Mouse (Mus musculus) liver, embryonic 11.5 days (tissue): ENCODE data around the gene Arhgap17. TPM values are rescaled to one million over a fixed set of nuclear protein-coding genes. Genes with fewer than 3 reads are reported as not detected.

Experiments
- ATAC-seq: fragments of 200-750 bp; cut with Nextera tagmentation; replicated peaks from 2 replicates; pipeline ENCODE4 v1.8.0; 2017; ENCODE audit warnings: moderate number of reproducible peaks, mild to moderate bottlenecking, moderate TSS enrichment, moderate library complexity; ENCODE audit not compliant: low FRiP score
- DNase-seq: peaks from one replicate; pipeline ENCODE4 v3.0.0-alpha.2; 2017; ENCODE audit warnings: low spot score
- H3K27ac ChIP-seq: fragments of 300-500 bp; sonication (generic); 2 replicates; pipeline ENCODE4 v1.5.1; 2014; ENCODE audit warnings: mild to moderate bottlenecking, low read depth, low read length, control low read depth
- H3K27me3 ChIP-seq: fragments of 300-500 bp; sonication (generic); replicated peaks from 2 replicates; pipeline ENCODE4 v1.6.1; 2014; ENCODE audit warnings: low read length, mixed read lengths; ENCODE audit not compliant: control insufficient read depth, insufficient read depth
- H3K36me3 ChIP-seq: fragments of 300-500 bp; sonication (generic); 2 replicates; pipeline ENCODE4 v1.6.1; 2014; ENCODE audit warnings: mild to moderate bottlenecking, low read length, moderate library complexity, mixed read lengths; ENCODE audit not compliant: control insufficient read depth, insufficient read depth
- H3K4me1 ChIP-seq: fragments of 300-500 bp; sonication (generic); replicated peaks from 2 replicates; pipeline ENCODE4 v1.6.1; 2014; ENCODE audit warnings: low read length, mixed read lengths; ENCODE audit not compliant: control insufficient read depth, insufficient read depth
- H3K4me2 ChIP-seq: fragments of 300-500 bp; sonication (generic); 2 replicates; pipeline ENCODE4 v1.6.1; 2014; ENCODE audit warnings: mild to moderate bottlenecking, control low read depth, moderate library complexity
- H3K4me3 ChIP-seq: fragments of 300-500 bp; sonication (generic); 2 replicates; pipeline ENCODE4 v1.5.1; 2014; ENCODE audit warnings: low read depth, low read length, control low read depth
- H3K9ac ChIP-seq: fragments of 300-500 bp; sonication (generic); 2 replicates; pipeline ENCODE4 v1.6.1; 2014; ENCODE audit warnings: low read depth, low read length, control low read depth
- H3K9me3 ChIP-seq: fragments of 300-500 bp; sonication (generic); 2 replicates; pipeline ENCODE4 v1.6.1; 2016; ENCODE audit warnings: low read length, inconsistent platforms, mixed read lengths; ENCODE audit not compliant: control insufficient read depth
- WGBS: fragments of 180-500 bp; shearing (Covaris S2); extraction: QIAGEN DNeasy Blood & Tissue Kit; methylation state at CpG from one replicate; pipeline ENCODE4 v1.1.7; 2014; 5-methylcytosine and 5-hydroxymethylcytosine counted together
- polyA plus RNA-seq: library from polyadenylated mRNA; unstranded; fragments of >200 nt; fragmentation: Nextera tagmentation; extraction: Ambion mirVana; gene quantifications from 2 replicates; pipeline ENCODE4 v1.2.1, GENCODE M21; 2014

Arhgap17 gene
- polyA plus RNA-seq, 1 experiment from 2014 or later, result 29.8 TPM

GRCm38 (mm10) chr7:123385693-123386407 lies 16.1 kb upstream of the Arhgap17 start:
- H3K4me1 ChIP-seq, result no peaks in the 10 kb centered on the region
- no peaks in the 10 kb centered on the region; the same call in 1 of the 2 replicates for H3K36me3 ChIP-seq
- no peak overlapping the region; the same call in none of the 2 replicates for H3K27ac ChIP-seq
- peak overlapping the region; percentile 20; the same call in 1 of the 2 replicates for H3K4me2 ChIP-seq
- DNase-seq (no peak), ATAC-seq (peak; percentile 53; the same call in 1 of the 2 replicates)
- no peaks in the 10 kb centered on the region for H3K27me3 ChIP-seq
- H3K9me3 ChIP-seq, result no peaks in the 10 kb centered on the region
- no peak overlapping the region for H3K9ac ChIP-seq
- H3K4me3 ChIP-seq, result no peak overlapping the region
- WGBS, result 75% methylated on average over 11 of the region's 11 CpGs

GRCm38 (mm10) chr7:123377443-123378400 lies 8.0 kb upstream of the Arhgap17 start:
- peak; percentile 90 for DNase-seq
- H3K4me2 ChIP-seq, result peak overlapping the region; percentile 89
- peak overlapping the region; percentile 80 for H3K9ac ChIP-seq
- 4% methylated on average over 41 of the region's 41 CpGs for WGBS
- no peaks in the 10 kb centered on the region for H3K9me3 ChIP-seq
- no peaks in the 10 kb centered on the region for H3K36me3 ChIP-seq
- H3K4me3 ChIP-seq, result peak overlapping the region; percentile 85
- H3K27ac ChIP-seq, result peak overlapping the region; percentile 50
- peak; percentile 100 for ATAC-seq
- H3K4me1 ChIP-seq, result peaks cover 9% of the 10 kb centered on the region; the same call in 1 of the 2 replicates
- H3K27me3 ChIP-seq, result no peaks in the 10 kb centered on the region

GRCm38 (mm10) chr7:123371501-123371900 lies 1.8 kb upstream of the Arhgap17 start:
- Histone ChIP-seq H3K9ac (no peak overlapping the region), H3K36me3 (no peaks in the 10 kb centered on the region), H3K4me1 (peaks cover 23% of the 10 kb centered on the region), H3K27me3 (no peaks in the 10 kb centered on the region), H3K27ac (no peak overlapping the region), H3K4me2 (no peak overlapping the region), H3K4me3 (no peak overlapping the region), H3K9me3 (no peaks in the 10 kb centered on the region)
- WGBS, result 64% methylated on average over 3 of the region's 3 CpGs
- no peak for DNase-seq
- ATAC-seq, result no peak

- H3K36me3 ChIP-seq, result no peaks in the 10 kb centered on the region
- H3K27me3 ChIP-seq, result no peaks in the 10 kb centered on the region
- H3K9me3 ChIP-seq, result no peaks in the 10 kb centered on the region
- peak overlapping the region; percentile 79 for H3K4me3 ChIP-seq
- H3K4me1 ChIP-seq, result peaks cover 31% of the 10 kb centered on the region
- H3K4me2 ChIP-seq, result peak overlapping the region; percentile 95
- ATAC-seq, result no peak
- H3K27ac ChIP-seq, result peak overlapping the region; percentile 82; the same call in 1 of the 2 replicates
- H3K9ac ChIP-seq, result peak overlapping the region; percentile 81
- WGBS, result 60% methylated on average over 9 of the region's 9 CpGs
- no peak for DNase-seq
Observed at GRCm38 (mm10) chr7:123370700-123371099, 985 bp upstream of the Arhgap17 start.

- DNase-seq (no peak), ATAC-seq (peak; percentile 32)
- H3K4me1 ChIP-seq, result peaks cover 47% of the 10 kb centered on the region
- H3K4me2 ChIP-seq, result peak overlapping the region; percentile 95
- WGBS, result 1% methylated on average over 49 of the region's 51 CpGs
- peak overlapping the region; percentile 79 for H3K4me3 ChIP-seq
- no peaks in the 10 kb centered on the region for H3K9me3 ChIP-seq
- peak overlapping the region; percentile 81 for H3K9ac ChIP-seq
- peak overlapping the region; percentile 82 for H3K27ac ChIP-seq
- no peaks in the 10 kb centered on the region for H3K36me3 ChIP-seq
- H3K27me3 ChIP-seq, result no peaks in the 10 kb centered on the region
Observed at GRCm38 (mm10) chr7:123368778-123369746, 653 bp downstream of the Arhgap17 start.

GRCm38 (mm10) chr7:123368187-123368586 lies 1.5 kb downstream of the Arhgap17 start:
- Histone ChIP-seq H3K27me3 (no peaks in the 10 kb centered on the region), H3K9me3 (no peaks in the 10 kb centered on the region), H3K27ac (no peak overlapping the region), H3K9ac (no peak overlapping the region), H3K4me3 (peak overlapping the region; percentile 79), H3K36me3 (no peaks in the 10 kb centered on the region), H3K4me2 (peak overlapping the region; percentile 95), H3K4me1 (peaks cover 54% of the 10 kb centered on the region)
- DNase-seq (no peak), ATAC-seq (no peak)
- WGBS, result 60% methylated on average over 2 of the region's 2 CpGs

- DNase-seq (no peak), ATAC-seq (no peak)
- Histone ChIP-seq H3K4me2 (peak overlapping the region; percentile 95), H3K9ac (no peak overlapping the region), H3K9me3 (no peaks in the 10 kb centered on the region), H3K4me1 (peaks cover 57% of the 10 kb centered on the region), H3K36me3 (no peaks in the 10 kb centered on the region), H3K27me3 (no peaks in the 10 kb centered on the region), H3K27ac (no peak overlapping the region), H3K4me3 (0 out of 2 replicates have a peak overlapping the region, but pooled peaks have one; percentile 79)
- 73% methylated on average over 16 of the region's 16 CpGs for WGBS
Observed at GRCm38 (mm10) chr7:123367218-123368150, 2.2 kb downstream of the Arhgap17 start.
